Mouse (Mus musculus) spleen, postnatal 14 days (tissue): ENCODE measurements around the gene Plin3.
A peak's percentile ranks its signal among the peaks of the same experiment; 100 is the strongest.

Experiments used
- DNase-seq, 2 experiments: peaks; one replicate each; pipeline ENCODE4 v3.0.0; 2021 to 2022; ENCODE audit warnings: low spot score in 2 of 2

The Plin3 gene

GRCm38 (mm10) chr17:56251136-56251829, 41.4 kb downstream of the Plin3 start:
- DNase-seq = peak; percentile 53 to 64

- no peak for DNase-seq
Measured at GRCm38 (mm10) chr17:56245608-56246007, 47.1 kb downstream of the Plin3 start.

- DNase-seq = peak; percentile 73 to 81
Measured at GRCm38 (mm10) chr17:56241541-56242401, 50.9 kb downstream of the Plin3 start.

GRCm38 (mm10) chr17:56233818-56234469, 58.7 kb downstream of the Plin3 start:
- no peak for DNase-seq

GRCm38 (mm10) chr17:56233389-56233788, 59.3 kb downstream of the Plin3 start:
- DNase-seq = no peak

GRCm38 (mm10) chr17:56229943-56230342, 62.7 kb downstream of the Plin3 start:
- no peak for DNase-seq
